Mouse (Mus musculus): ENCODE results near the gene Ankrd13b. TPM values are rescaled to one million over a fixed set of nuclear protein-coding genes. Genes with fewer than 3 reads are reported as not detected.
A peak's percentile ranks its signal among the peaks of the same experiment; 100 is the strongest.

The Ankrd13b gene
- total RNA-seq, 2 experiments from 2014 or later: 122 TPM

DNA sequence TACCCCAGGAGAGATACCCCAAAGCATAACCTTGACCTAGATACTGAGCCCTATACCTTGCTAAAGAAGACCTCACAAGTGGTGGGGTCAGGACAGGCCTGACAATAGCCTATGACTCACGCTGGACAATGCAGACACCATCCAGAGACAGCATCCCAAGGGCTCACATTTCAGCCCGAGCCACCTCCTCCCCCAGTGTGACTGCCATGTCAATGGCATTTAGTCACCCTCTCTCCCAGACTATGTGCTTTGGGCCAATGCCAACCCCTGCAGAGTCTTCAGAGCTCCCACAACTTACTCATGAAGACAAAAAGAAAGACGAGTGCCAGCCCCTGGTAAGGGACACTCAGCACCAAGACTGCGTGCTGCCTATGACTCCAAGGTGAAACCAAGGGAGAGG lies 24.8 kb downstream of the Ankrd13b start:
- DNase-seq (ENCODE audit: low spot score in 2 of 2): no peak

GRCm38 (mm10) chr11:77463786-77464185 lies 25.7 kb downstream of the Ankrd13b start:
- DNase-seq (ENCODE audit: low spot score in 2 of 2): no peak

GRCm38 (mm10) chr11:77463101-77463445 lies 26.4 kb downstream of the Ankrd13b start:
- DNase-seq (ENCODE audit: low spot score in 2 of 2): no peak

DNA sequence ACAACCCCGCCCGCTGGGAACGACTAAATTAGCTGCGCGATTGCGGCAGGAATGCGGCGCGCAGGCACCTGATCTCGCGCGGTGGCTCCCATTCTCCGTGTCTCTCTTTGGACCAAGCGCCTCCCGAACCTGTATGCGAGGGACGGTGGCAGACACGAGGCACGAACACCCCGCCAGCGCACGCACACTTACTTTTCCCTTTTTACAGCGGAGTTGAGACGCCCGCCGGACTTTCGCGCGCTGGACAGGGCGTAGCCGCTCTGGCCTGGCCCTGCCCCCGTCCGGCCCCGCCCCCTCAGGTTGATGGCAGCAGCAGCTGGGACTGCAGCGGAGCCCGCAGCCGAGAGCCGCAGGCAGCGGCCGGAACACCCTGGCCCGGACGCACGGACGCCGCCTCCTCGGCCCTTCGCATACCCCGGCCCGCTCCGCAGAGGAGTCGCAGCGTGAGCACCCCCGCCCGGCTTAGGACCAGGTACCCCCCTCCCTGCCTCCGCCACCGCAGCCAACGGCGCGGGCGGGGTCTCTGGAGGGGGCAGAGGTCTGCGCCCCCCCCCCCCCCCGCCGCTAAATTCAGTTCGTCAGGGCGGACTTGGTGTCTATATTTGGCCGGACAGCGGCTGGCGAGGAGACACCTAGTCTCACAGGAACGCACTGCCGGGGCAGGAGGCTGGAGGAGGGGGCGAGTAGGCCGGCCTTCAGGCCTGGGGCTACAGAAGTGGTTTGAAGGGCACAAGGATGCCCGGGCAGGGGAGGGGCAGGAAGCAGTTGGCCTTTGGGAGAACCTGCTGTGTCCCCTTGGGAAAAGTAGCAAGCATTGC lies 27.0 kb downstream of the Ankrd13b start, which contains the start of gene Coro6:
Gene Coro6 (plus strand): TSS at position 129 of the 818 bp plus-strand sequence.
- DNase-seq (ENCODE audit: low spot score in 2 of 2): no peak

DNA sequence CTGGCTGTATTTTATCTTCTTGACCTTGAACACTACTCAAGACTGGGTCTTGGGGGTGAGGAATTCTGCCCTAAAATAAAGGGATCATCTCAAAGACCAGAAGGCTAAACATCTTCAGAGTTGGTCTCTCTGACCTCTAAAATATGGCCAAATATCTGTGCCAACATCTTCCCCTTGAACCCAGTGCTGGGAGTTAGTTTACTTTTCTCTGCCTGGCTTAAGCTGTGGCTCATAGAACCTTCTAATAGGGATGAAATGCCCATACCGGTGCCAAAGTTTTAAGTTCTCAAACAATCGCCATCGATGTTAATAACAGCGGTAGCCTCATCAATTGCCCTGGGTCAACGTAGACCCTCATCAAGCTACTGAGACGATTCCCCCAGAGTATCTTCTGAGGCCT lies 27.6 kb downstream of the Ankrd13b start:
- no peak for DNase-seq (ENCODE audit: low spot score in 2 of 2)

GRCm38 (mm10) chr11:77456866-77457265 lies 32.6 kb downstream of the Ankrd13b start:
- DNase-seq (ENCODE audit: low spot score in 2 of 2): peak in 1 of 2 experiments; percentile 59

DNA sequence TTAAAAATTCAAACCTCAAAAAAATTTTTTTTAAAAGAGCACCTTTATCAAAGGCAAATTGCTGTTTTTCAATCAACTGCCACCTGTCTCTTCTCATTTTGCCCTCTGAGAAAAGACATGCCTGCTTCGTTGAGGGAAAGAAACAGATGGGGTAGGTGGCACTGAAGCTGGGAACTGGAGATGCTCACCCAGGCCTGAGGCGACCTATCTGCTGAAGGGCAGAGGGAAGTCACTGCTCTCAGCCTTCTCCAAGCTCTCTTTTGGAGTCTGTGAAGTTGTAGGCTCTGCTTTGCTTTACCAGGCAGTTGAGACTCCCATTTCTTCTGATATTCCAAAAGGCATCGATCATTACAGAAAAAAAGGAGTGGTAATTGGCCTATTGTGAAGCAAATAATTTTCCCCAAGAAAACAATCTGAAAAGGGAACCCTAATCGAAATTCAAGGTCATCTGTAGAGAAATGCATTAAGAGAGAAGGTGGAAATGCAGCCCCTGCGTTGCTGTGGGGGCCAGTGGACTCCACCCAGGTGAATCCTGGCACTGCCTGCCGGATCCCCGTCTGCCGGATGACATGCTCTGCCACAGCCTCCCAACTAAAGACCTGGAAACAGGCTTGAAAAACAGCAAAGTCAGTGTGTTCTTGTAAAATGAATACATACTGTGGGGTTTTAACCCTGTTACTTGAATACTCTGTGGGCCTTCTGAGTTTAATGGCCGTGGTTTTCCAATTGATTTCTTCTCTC lies 33.5 kb downstream of the Ankrd13b start:
- DNase-seq (ENCODE audit: low spot score in 2 of 2): no peak

DNA sequence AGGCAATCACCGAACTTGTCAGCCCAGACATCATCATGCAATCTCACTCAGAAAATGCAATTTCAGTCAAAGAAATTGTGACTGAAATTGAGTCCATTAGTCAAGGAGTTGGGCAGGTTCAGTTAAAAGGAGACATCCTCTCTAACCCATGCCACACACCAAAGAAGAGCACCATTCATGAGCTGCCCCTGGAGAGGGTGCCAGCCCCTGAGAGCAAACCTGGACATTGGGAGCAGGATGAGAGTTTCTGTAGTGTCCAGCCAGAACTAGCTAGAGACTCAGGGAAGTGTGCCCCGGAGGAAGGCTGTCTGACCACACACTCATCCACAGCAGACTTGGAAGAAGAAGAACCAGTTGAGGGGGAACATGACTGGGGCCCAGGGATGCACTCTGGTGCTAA lies 36.1 kb downstream of the Ankrd13b start:
- peak in 1 of 2 experiments; percentile 1 for DNase-seq (ENCODE audit: low spot score in 2 of 2)

GRCm38 (mm10) chr11:77451670-77452069 lies 37.8 kb downstream of the Ankrd13b start:
- no peak for DNase-seq (ENCODE audit: low spot score in 2 of 2)

DNA sequence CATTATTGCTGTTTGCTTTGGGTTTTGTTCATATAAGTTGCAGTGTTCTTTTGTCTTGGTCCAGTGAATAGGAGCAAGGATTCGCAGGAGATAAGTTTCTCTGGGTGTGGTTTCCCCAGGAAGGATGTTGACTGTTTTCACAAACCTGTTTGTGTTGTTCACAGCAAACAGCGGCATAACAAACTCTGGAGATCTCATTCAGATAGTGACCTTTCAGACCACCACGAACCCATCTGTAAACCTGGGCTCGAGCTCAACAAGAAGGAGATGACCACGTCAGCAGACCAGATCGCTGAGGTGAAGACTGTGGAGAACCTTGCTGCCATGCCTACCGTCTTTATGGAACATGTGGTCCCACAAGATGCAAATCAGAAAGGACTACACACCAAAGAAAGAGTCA lies 40.3 kb downstream of the Ankrd13b start:
- DNase-seq (ENCODE audit: low spot score in 2 of 2): no peak

DNA sequence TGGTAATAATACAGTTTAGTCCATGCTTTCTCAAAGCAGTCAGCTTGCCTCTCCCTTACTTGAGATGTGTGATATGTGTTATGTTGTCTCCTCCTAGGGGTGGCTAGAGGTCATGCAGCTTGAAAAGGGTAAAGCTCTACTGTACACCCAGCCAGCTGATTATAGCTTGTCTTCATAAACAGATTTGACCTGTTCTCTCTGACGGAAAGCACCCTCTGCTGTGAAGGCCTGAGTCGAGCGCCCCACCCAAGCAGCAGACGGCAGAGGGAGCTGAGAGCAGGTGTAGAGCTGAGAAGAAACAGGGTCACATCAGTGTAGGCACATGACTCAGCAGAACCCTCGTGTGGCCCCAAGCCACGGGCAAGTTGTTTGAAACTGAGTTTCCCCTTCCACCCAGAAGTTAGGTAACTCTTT lies 42.8 kb downstream of the Ankrd13b start:
- DNase-seq (ENCODE audit: low spot score in 2 of 2): peak in 1 of 2 experiments; percentile 50

DNA sequence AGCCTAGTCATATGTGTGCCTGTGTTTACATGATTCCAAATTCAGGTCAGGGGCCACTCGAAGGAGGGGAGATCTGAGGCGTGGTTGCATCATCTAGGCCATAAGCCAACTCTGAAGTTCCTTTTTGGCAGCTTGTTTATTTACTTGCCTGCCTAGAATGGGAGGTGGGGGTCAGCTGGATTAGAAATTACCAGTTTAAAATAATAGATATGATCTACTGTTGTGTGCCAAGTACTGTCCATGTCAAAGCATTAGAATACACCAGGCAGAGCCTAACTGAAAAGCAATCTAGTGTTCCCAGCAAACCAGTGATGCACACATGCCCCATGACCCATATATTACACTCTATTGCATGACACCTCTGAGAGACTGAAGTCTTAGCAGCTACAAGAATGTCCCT lies 44.5 kb downstream of the Ankrd13b start:
- no peak for DNase-seq (ENCODE audit: low spot score in 2 of 2)

DNA sequence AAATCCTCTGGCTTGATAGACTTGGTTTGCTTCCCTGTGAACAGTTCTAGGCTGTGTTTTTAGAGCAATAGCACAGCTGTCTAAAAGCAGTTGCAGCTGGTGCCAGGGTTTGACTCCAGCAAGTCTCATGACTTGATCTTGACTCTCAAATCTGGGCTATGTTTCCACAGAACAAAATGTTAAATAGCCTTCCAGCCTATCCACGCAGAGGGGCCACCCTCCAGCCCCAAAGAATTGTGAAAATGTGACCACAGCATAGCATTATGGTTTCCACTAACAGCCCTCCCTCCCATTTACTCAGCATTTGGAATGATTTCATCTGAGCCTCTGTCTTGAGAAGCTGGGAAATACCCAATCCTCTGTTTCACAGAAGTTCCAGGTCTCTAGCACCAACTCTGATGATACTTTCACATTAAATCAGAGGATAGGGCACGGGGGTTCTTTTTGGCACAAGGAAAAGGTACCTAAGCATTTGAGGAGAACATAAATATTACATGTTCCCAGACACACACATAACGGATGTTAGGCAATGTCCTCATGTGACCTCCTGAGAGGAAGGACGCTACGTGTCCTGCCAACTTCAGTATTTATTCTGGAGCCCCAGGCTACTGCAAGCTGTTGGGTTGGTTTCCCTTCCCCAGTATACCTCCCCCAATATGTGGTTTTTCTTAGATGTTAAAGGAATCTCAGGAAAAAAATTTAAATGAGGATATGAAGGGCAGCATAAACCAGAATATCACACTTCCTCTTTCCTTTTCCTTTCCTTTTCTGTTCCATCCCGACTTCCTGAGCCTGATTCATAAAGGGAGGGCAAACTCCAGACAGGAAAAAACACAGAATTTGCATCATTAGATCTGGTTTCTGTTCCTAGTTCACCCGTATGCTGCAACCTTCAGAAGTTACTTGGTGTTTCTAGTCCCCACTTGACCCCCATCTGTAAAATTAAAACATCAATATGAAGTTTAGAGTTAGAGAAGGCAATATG lies 47.0 kb downstream of the Ankrd13b start:
- no peak for DNase-seq (ENCODE audit: low spot score in 2 of 2)

GRCm38 (mm10) chr11:77441020-77441419 lies 48.5 kb downstream of the Ankrd13b start:
- DNase-seq (ENCODE audit: low spot score in 2 of 2): no peak

DNA sequence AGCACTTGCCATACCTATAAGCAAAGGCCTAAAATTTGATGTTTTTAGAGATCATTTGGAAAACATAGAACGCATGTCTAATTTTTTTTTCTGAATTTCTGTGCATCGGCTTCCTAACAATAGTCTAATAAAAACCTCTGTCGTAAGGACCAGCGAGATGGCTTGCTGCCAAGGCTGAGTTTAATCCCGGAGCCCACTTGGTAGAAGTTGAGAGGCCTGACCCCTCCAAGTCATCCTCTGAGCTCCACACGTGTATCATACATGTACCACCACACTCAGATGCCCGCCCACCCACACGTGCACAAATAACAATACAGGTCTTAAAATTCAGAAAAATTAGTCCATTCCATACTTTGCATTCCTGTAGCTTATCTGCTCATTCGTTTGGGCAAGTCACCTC lies 49.4 kb downstream of the Ankrd13b start:
- no peak for DNase-seq (ENCODE audit: low spot score in 2 of 2)

DNA sequence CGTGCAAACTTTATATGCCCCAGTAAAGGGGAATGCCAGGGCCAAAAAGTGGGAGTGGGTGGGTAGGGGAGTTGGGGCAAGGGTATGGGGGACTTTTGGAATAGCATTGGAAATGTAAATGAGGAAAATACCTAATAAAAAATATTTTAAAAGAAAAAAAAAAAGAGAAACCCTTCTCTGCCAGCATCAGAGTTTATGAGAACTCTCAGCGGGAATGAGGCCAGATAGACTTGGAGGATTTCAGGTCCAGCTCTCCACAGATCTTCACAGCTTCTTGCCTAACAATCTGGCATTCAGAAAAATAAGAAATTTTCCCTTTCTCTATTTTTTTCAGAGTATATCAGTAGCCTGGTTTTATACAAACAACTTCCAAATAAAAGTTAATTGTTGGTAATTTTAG lies 52.5 kb downstream of the Ankrd13b start:
- DNase-seq (ENCODE audit: low spot score in 2 of 2): no peak

GRCm38 (mm10) chr11:77428446-77428845 lies 61.0 kb downstream of the Ankrd13b start:
- DNase-seq (ENCODE audit: low spot score in 2 of 2): no peak

DNA sequence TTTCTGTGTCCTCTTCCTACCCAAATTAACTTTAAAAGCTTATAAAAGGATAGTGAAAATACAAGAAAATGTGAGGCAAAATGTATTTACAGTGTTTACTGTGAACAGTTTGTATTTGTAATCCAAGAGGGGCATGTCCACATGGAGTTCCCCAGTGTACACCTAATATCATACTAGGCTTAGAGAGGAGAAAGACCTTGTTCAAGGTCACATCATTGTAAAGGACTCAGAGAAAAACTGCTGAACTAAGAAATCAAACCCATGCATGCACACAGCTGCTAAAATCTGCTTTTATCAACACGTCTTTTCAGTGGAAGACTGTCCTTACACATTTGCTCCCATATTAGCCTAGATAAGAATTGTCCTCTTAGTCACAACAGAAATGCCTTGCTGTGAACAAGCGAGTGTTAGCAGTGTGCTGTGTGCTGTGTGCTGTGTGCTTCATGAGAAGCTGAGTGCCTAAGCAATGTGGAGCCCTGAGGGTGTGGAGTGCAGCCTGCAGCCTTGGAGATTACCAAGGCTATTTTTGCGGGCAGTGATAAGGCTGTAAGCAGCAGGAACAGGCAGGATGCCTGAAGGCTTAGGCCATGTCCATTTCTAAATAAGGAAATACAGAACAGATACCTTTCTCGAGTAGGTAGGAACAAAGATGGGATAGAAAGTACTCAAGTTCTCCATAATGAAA lies 66.2 kb downstream of the Ankrd13b start:
- no peak for DNase-seq (ENCODE audit: low spot score in 2 of 2)
